Mouse (Mus musculus) intestine, embryonic 15.5 days (tissue): Measurements from ENCODE around the gene Mrpl53. TPM values are rescaled to one million over a fixed set of nuclear protein-coding genes. Genes with fewer than 3 reads are reported as not detected.

ENCODE experiments used
- ATAC-seq: fragments of 200-750 bp; cut with Nextera tagmentation; 2 replicates; pipeline ENCODE4 v1.8.0; 2017; ENCODE audit warnings: moderate TSS enrichment, moderate library complexity
- H3K27ac ChIP-seq: fragments of 300-500 bp; sonication (generic); 2 replicates; pipeline ENCODE4 v1.5.1; 2015; ENCODE audit warnings: mild to moderate bottlenecking, inconsistent platforms
- H3K27me3 ChIP-seq: fragments of 300-500 bp; sonication (generic); replicated peaks from 2 replicates; pipeline ENCODE4 v1.6.1; 2015; ENCODE audit warnings: inconsistent platforms
- H3K36me3 ChIP-seq: fragments of 300-500 bp; sonication (generic); 2 replicates; pipeline ENCODE4 v1.6.1; 2015; ENCODE audit warnings: inconsistent platforms
- H3K4me1 ChIP-seq: fragments of 300-500 bp; sonication (generic); replicated peaks from 2 replicates; pipeline ENCODE4 v1.6.1; 2015; ENCODE audit warnings: inconsistent platforms
- H3K4me2 ChIP-seq: fragments of 300-500 bp; sonication (generic); replicated peaks from 2 replicates; pipeline ENCODE4 v1.6.1; 2015; ENCODE audit warnings: mild to moderate bottlenecking, inconsistent platforms
- H3K4me3 ChIP-seq: fragments of 300-500 bp; sonication (generic); replicated peaks from 2 replicates; pipeline ENCODE4 v1.5.1; 2015; ENCODE audit warnings: inconsistent platforms
- H3K9ac ChIP-seq: fragments of 300-500 bp; sonication (generic); 2 replicates; pipeline ENCODE4 v1.6.1; 2015; ENCODE audit warnings: inconsistent platforms
- H3K9me3 ChIP-seq: fragments of 300-500 bp; sonication (generic); 2 replicates; pipeline ENCODE4 v1.6.1; 2016; ENCODE audit warnings: inconsistent platforms
- WGBS: fragments of 180-500 bp; shearing (Covaris S2); methylation state at CpG from one replicate; pipeline ENCODE4 v1.1.7; 2015; 5-methylcytosine and 5-hydroxymethylcytosine counted together
- polyA plus RNA-seq: library from polyadenylated mRNA; unstranded; fragments of >200 nt; fragmentation: Nextera tagmentation; extraction: Ambion mirVana; gene quantifications from 2 replicates; pipeline ENCODE4 v1.2.1, GENCODE M21; 2015

Mrpl53 gene
- polyA plus RNA-seq, 1 experiment from 2014 or later: 123 TPM

DNA sequence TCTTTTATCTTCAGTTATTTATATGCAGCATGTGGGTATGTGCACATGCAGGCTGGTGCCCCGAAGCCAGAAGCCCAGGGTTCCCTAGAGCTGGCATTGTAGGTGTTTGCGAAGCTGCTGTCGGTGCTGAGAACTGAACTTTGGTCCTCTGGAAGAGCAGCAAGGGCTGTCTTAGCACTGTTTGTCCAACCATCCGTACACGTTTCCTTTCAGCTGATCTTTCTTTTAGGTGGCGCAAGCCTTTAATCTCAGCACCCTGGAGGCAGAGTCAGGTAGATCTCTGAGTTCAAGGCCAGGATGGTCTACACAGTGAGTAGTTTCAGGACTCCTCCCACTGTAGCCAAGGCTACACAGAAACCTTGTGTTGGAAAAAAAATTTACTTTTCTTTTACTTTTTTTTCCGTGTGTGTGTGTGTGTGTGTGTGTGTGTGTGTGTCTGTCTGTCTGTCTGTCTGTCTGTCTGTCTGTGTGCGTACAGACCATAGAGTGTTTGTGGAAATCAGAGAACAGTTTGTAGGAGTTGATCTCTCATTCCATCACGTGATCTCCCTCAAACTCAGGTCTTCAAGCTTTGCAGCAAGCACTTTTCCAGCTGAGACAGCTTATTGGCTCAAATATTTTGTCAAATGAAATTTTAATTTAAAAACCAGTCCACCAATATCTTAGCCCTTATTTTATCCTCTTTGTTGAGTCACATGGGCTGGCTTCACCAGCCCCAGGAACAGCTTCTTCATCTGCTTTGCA, 23.5 kb downstream of the Mrpl53 start:
- H3K4me2 ChIP-seq: no peak overlapping the region
- H3K9me3 ChIP-seq: no peaks in the 10 kb centered on the region
- H3K36me3 ChIP-seq: no peaks in the 10 kb centered on the region
- 71% methylated on average over 9 of the region's 9 CpGs for WGBS
- no peaks in the 10 kb centered on the region for H3K27me3 ChIP-seq
- H3K4me3 ChIP-seq: no peak overlapping the region
- H3K27ac ChIP-seq: peak overlapping the region; percentile 85
- no peak overlapping the region for H3K9ac ChIP-seq
- H3K4me1 ChIP-seq: peaks cover 23% of the 10 kb centered on the region
- ATAC-seq: no peak

DNA sequence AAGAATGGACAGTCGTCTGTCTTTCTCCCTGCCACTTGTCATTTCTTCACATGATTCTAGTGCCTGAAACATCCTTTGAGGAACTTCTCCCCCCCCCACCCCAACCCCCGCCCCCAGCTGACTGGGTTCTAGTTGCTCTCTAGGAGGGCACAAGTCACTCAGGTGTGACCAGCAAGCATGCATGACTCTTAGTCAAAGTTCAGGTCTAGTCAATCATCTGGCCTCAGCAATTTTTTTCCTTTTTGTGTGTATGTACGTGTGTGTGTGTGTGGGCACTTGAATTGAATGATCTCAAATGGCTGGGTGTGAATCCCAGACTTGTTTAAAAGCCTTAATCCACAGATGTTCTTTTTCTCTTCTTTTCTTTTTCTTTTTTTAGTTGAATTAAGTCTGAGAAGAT, 25.4 kb downstream of the Mrpl53 start:
- no peak for ATAC-seq

DNA sequence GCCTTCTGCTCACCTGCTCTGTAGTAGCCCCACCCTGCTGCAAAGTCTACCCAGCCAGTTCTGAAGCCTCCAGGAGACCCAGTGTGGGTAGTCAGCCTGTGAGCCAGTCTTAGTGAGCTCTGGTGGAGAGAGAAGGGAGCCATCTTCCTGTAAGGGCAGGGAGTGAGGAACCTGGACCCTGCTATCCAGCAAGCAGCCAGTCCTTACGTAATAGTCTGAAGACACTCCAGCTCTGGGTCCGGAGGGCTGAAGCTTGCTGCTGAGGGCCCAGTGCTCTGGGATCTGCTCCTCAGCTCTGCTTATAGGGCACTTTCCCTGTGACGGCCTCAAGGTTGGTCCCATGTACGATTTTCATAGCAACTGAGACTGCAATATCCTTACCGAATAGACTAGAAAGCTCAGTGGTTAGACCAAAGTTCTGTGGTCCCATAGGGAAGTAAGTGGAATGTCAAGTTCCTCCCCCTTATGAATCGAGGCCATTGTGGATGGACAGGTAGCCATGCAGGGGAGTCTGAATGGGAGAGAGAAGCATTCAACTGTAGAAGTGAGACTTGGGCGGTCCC, 26.2 kb downstream of the Mrpl53 start, which contains the start of gene Rtkn:
TSS of gene Rtkn (plus strand) at position 513 of the 563 bp plus-strand sequence.
- Histone ChIP-seq H3K9me3 (no peaks in the 10 kb centered on the region), H3K4me3 (peak within 1 kb of the TSS; percentile 52), H3K36me3 (no peaks in the 10 kb centered on the region), H3K27ac (peak within 1 kb of the TSS; percentile 99), H3K4me2 (peak within 1 kb of the TSS; percentile 75), H3K27me3 (no peaks in the 10 kb centered on the region), H3K9ac (peak within 1 kb of the TSS; percentile 76), H3K4me1 (peaks cover 37% of the 10 kb centered on the region)
- no peak for ATAC-seq
- WGBS: 59% methylated on average over 7 of the region's 7 CpGs

More for the DNA sequence above, 25.4 kb downstream of the Mrpl53 start:
- no peaks in the 10 kb centered on the region for H3K36me3 ChIP-seq
- 61% methylated on average over 3 of the region's 3 CpGs for WGBS
- no peak overlapping the region for H3K4me3 ChIP-seq
- no peak overlapping the region for H3K27ac ChIP-seq
- peaks cover 37% of the 10 kb centered on the region for H3K4me1 ChIP-seq
- H3K4me2 ChIP-seq: no peak overlapping the region
- no peaks in the 10 kb centered on the region for H3K9me3 ChIP-seq
- no peak overlapping the region for H3K9ac ChIP-seq
- H3K27me3 ChIP-seq: no peaks in the 10 kb centered on the region

DNA sequence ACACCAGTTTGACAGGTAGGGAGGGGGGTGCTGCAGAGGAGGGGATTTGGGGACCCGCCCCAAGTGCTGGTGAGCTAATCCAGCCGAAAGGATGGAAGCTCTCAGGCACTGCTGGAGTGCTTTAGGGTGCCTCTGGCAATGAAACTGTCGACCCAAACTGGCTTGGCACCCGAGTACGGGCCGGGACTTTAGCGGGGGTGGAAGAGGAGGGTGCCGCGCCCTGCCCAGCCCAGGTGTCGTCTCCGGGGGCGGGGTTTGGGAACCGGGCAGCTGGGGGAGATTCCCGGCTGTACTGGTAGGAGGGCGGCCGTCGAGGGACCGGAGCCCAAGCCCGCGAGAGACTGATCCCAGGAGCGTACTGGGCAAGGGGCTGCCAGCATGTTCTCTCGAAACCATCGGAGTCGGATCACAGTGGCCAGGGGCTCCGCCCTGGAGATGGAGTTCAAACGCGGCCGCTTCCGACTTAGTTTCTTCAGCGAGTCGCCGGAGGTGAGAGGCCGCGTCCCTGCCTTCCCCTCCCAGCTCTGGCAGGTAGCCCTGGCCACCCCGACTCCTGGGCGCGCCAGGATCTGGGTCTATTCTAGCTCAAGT, 26.8 kb downstream of the Mrpl53 start:
- ATAC-seq: no peak
- Histone ChIP-seq H3K27me3 (no peaks in the 10 kb centered on the region), H3K4me3 (peak overlapping the region; percentile 52), H3K4me2 (peak overlapping the region; percentile 75), H3K9ac (peak overlapping the region; percentile 76), H3K36me3 (no peaks in the 10 kb centered on the region), H3K4me1 (peaks cover 37% of the 10 kb centered on the region), H3K27ac (peak overlapping the region; percentile 99; the same call in 1 of the 2 replicates), H3K9me3 (no peaks in the 10 kb centered on the region)
- 5% methylated on average over 37 of the region's 37 CpGs for WGBS

DNA sequence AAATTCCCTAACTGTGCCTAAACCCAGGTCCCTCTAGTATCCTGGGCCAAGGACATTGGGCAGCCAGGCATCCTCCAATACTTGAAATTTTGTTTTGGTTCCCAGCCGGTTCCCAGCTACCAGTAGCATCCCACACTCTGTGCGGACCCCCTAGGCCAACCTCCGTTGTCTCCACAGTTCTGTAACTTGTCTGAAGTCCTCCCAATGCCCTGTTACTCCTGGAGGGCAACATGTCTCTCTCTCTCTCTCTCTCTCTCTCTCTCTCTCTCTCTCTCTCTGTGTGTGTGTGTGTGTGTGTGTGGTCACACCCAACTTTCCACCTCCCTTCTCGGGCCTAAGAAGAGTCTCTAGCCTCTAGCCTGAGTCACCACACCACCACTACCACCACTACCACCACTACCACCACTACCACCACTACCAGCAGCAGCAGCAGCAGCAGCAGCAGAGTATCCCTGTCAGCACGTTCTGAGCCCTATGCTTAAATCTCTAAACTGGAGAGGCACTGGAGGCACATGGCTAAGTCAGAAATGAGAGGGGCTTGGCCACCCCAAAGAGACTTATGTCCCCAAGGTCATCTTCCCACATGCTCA, 27.5 kb downstream of the Mrpl53 start:
- Histone ChIP-seq H3K9me3 (no peaks in the 10 kb centered on the region), H3K4me3 (peak overlapping the region; percentile 52), H3K4me1 (peaks cover 37% of the 10 kb centered on the region), H3K36me3 (no peaks in the 10 kb centered on the region), H3K4me2 (peak overlapping the region; percentile 75), H3K27ac (peak overlapping the region; percentile 99), H3K27me3 (no peaks in the 10 kb centered on the region), H3K9ac (peak overlapping the region; percentile 76)
- 10% methylated on average over 5 of the region's 5 CpGs for WGBS
- no peak for ATAC-seq

DNA sequence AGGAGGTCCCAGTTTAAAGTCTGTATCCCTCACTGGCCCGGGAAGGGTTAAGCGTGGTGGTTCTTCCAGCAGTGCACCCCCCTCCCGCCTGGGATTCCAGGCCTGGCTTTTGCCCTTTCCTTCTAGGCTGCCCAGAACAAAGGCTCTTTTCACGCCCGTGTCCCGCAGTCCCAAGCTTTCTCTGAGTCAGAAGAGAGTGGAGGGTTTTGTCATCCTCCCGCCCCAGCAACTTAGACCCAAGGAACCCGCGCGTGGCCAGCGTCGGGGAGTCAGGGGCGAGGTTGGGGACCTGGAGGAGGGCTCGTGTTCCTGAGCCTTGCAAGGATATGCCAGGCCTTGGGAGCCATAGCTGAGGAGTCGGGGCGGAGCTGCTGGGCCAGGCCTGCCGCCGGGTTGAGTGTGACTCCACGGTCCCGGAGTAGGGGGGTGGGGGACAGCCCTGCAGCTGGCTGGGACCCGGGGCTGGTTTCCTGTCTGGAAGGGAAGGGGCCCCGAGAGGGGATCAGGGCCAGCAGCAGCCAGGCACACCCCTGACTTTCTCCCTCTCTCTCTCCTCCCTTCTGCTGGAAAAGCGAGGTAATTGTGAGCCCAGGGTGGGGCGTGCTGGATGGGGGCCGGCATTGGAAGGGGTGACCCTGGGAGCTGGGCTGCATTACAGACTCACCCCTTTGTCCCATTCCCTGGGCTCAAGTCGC, 28.2 kb downstream of the Mrpl53 start:
- no peaks in the 10 kb centered on the region for H3K36me3 ChIP-seq
- H3K9ac ChIP-seq: peak overlapping the region; percentile 76
- peak overlapping the region; percentile 99 for H3K27ac ChIP-seq
- under 1% methylated on average over 26 of the region's 26 CpGs for WGBS
- ATAC-seq: peak; percentile 80
- H3K4me2 ChIP-seq: peak overlapping the region; percentile 75
- H3K9me3 ChIP-seq: no peaks in the 10 kb centered on the region
- H3K4me1 ChIP-seq: peaks cover 43% of the 10 kb centered on the region
- H3K4me3 ChIP-seq: peak overlapping the region; percentile 52
- no peaks in the 10 kb centered on the region for H3K27me3 ChIP-seq

DNA sequence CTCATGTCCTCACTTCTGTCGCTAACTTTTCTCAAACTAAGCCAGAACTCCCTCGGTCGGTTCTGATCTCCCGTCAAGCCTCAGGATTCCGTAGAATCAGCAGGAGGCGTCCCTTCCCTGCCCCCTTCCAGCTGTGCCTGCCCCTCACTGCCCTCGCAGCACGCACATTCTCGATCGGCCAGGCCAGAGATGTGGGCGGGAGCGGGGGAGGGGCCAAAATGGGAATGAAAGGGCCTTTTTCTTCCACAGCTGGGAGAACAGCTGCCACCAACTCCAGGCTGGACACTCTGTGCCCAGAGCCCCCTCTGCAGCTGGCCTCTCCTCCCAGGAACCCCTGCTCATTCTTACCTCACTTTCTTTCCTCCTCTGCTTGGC, 28.7 kb downstream of the Mrpl53 start:
- Histone ChIP-seq H3K4me2 (peak overlapping the region; percentile 75), H3K27ac (peak overlapping the region; percentile 99), H3K4me1 (peaks cover 49% of the 10 kb centered on the region), H3K9ac (peak overlapping the region; percentile 76), H3K36me3 (no peaks in the 10 kb centered on the region), H3K4me3 (peak overlapping the region; percentile 52), H3K9me3 (no peaks in the 10 kb centered on the region), H3K27me3 (no peaks in the 10 kb centered on the region)
- WGBS: 0% methylated on average over 12 of the region's 12 CpGs
- peak; percentile 83 for ATAC-seq

DNA sequence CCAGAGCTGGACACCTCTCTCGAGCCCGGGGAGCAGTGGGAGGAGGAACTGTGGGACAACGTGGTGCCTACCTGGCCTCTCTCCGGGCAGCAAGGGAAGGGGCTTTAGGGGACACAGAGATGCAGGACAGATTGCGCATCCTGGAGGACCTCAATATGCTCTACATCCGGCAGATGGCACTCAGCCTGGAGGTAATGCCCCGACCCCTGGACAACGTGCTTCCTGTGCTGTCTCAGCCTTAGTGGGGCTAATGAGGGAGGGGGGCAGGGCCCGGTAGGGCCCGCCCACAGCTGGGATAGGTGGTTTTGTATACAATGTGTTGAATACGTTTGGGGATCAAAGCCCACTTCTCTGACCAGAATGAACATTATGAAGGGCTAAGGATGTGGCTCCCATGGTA, 29.2 kb downstream of the Mrpl53 start:
- WGBS: 1% methylated on average over 11 of the region's 11 CpGs
- H3K9me3 ChIP-seq: no peaks in the 10 kb centered on the region
- no peaks in the 10 kb centered on the region for H3K27me3 ChIP-seq
- H3K36me3 ChIP-seq: no peaks in the 10 kb centered on the region
- peak overlapping the region; percentile 99 for H3K27ac ChIP-seq
- ATAC-seq: peak; percentile 23
- peaks cover 49% of the 10 kb centered on the region for H3K4me1 ChIP-seq
- H3K4me2 ChIP-seq: peak overlapping the region; percentile 75
- peak overlapping the region; percentile 52 for H3K4me3 ChIP-seq
- peak overlapping the region; percentile 76 for H3K9ac ChIP-seq

DNA sequence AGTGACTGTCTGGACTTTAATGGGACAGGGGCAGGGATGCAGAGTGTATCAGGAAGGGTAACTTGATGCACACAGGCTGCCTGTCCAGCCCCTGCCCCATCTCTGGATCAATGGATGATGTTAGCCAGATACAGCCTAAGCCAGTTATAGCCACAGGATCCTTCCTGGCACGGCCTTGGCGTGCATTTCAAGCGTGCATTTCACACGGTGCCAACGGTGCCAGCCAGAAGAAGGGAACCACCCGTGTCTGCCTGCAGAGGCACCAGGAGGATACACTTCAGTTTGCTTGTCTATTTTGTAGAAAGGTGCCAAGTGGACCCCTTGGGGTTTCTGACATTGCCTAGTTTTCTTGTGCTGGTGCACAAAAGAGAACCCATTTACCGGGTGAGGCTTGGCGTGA, 31.2 kb downstream of the Mrpl53 start:
- H3K4me3 ChIP-seq: no peak overlapping the region
- H3K4me2 ChIP-seq: no peak overlapping the region
- H3K9me3 ChIP-seq: no peaks in the 10 kb centered on the region
- H3K27ac ChIP-seq: no peak overlapping the region
- H3K36me3 ChIP-seq: no peaks in the 10 kb centered on the region
- no peak overlapping the region for H3K9ac ChIP-seq
- H3K4me1 ChIP-seq: peaks cover 42% of the 10 kb centered on the region
- ATAC-seq: no peak
- no peaks in the 10 kb centered on the region for H3K27me3 ChIP-seq
- 91% methylated on average over 8 of the region's 8 CpGs for WGBS

DNA sequence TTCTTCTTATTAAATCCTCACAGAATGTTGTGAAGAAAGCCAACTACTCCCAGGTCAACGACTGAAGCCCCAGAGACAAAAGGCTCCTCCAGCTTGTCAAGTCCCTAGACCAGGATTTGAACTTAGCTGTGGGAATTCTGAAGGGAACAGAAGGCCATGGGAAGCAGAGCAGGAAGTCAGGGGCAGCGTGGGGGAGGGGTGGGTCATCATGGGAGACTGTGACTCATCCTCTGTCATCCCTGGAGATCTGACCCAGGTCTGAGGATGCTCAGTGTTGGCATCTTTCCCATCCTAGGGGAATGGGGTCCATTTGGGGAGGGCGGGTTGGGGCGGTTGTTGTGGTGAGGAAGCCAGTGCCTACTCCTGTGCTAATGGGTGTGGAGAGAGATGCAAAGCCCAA, 32.8 kb downstream of the Mrpl53 start:
- H3K9ac ChIP-seq: peak overlapping the region; percentile 45; the same call in 1 of the 2 replicates
- no peaks in the 10 kb centered on the region for H3K27me3 ChIP-seq
- H3K4me2 ChIP-seq: peak overlapping the region; percentile 63
- no peak for ATAC-seq
- no peak overlapping the region for H3K27ac ChIP-seq
- no peaks in the 10 kb centered on the region for H3K9me3 ChIP-seq
- H3K4me1 ChIP-seq: peaks cover 26% of the 10 kb centered on the region
- no peak overlapping the region for H3K4me3 ChIP-seq
- H3K36me3 ChIP-seq: no peaks in the 10 kb centered on the region
- WGBS: 46% methylated on average over 4 of the region's 4 CpGs

DNA sequence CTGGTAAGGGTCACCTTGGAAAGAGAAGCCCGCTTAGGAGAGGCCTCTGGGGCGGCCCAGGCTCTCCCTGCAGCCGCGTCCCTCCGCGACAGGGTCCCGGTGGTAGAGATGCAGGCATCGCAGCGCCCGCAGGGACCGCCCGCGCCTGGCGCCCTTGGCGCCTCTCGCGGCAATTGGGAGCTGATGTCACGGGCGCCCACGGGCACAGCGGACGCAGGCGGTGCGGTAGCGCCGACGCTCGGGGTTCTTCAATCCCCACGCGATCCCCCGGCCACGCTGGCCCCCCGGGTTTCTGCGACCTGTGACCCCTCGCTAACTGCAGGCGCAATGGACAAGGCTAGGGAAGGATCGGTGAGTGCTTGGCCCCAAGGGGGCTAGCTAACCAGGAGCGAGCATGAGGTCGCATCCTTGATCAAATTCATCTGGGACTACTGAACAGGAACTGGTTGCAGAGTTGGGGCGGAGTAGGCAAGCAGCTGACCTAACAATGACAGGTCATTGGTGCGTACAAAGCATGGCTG, 33.4 kb downstream of the Mrpl53 start:
- peaks cover 26% of the 10 kb centered on the region for H3K4me1 ChIP-seq
- no peaks in the 10 kb centered on the region for H3K9me3 ChIP-seq
- H3K4me3 ChIP-seq: peak overlapping the region; percentile 19
- ATAC-seq: no peak
- peak overlapping the region; percentile 45; the same call in 1 of the 2 replicates for H3K9ac ChIP-seq
- H3K27me3 ChIP-seq: no peaks in the 10 kb centered on the region
- WGBS: 11% methylated on average over 41 of the region's 41 CpGs
- H3K27ac ChIP-seq: no peak overlapping the region
- peak overlapping the region; percentile 63 for H3K4me2 ChIP-seq
- peaks cover 6% of the 10 kb centered on the region; the same call in 1 of the 2 replicates for H3K36me3 ChIP-seq
